Mouse (Mus musculus) B cell, adult 2 months (primary cell): Measurements from ENCODE around the gene Olfr1030.
"Not testable (repeated sequence)": the region's sequence is repeated elsewhere in the genome, so short reads cannot be mapped to it uniquely, and the experiment has no call there.

ENCODE experiments used
- DNase-seq, 2 experiments: peaks; one replicate each; pipeline ENCODE4 v3.0.0; 2022

Olfr1030 gene

GRCm38 (mm10) chr2:85978976-85979375 is at the start of gene Olfr1030:
Gene Olfr1030 (plus strand): TSS chr2:85979276.
- no peak for DNase-seq

- no peak for DNase-seq
Measured at GRCm38 (mm10) chr2:85950137-85950536, 28.9 kb upstream of the Olfr1030 start, which contains the start of gene Olfr1028. Gene Olfr1028 (plus strand): TSS chr2:85950437.

DNA sequence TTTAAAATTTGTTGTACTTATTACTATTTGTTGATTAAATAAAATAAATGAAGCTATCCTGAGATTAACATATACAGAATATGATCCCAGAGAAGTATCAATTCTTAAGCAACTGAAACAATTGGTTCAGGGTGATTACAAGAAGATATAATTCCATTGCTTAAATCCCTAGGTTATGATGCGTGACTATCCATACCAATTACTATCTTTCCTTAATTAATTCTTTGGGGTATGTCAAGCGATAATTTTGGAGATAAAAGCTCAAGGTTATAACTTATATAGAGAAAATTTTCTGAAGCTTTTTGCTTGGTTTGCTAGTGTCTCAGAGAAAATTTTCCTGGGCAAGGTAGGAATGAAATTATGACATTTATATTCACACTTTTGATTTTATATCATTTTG is 5.5 kb upstream of the Olfr1030 start, which contains the start of gene Olfr1029:
Gene Olfr1029 (plus strand): TSS at position 301 of the 400 bp plus-strand sequence.
- DNase-seq, result no peak

GRCm38 (mm10) chr2:85990004-85990403 is 10.9 kb downstream of the Olfr1030 start, which contains the start of gene Olfr1031:
Gene Olfr1031 (plus strand): TSS chr2:85990304.
- no peak for DNase-seq

- no peak for DNase-seq
Measured at GRCm38 (mm10) chr2:86005240-86005639, 26.2 kb downstream of the Olfr1030 start, which contains the start of gene Olfr1032. Gene Olfr1032 (plus strand): TSS chr2:86005540.

GRCm38 (mm10) chr2:86020406-86020805 is 41.3 kb downstream of the Olfr1030 start, which contains the start of gene Olfr1033:
Gene Olfr1033 (plus strand): TSS chr2:86020633.
- DNase-seq, result not testable (repeated sequence)

DNA sequence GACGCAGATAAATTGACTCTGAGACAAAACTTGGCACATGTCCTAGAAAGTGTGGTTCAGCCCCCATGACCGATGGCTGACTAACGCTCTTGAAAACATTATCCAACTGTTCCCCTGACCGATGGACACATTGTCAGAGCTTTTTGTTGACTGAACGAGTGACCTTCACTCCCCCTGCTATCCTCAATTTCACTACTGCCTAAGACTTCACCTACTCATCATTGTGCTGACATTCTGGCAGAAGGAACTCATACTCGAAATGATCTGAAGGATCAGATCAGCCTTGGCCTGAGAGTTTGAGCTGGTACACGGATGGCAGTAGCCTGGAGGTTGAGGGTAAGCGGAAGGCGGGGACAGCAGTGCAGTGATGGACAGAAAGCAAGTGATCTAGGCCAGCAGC is 42.4 kb downstream of the Olfr1030 start:
- not testable (repeated sequence) for DNase-seq
